Mouse (Mus musculus) left cerebral cortex, postnatal 25 days (tissue): ENCODE data around the gene Uchl5. TPM values are rescaled to one million over a fixed set of nuclear protein-coding genes. Genes with fewer than 3 reads are reported as not detected.

Experiments
- DNase-seq, 2 experiments: peaks; one replicate each; pipeline ENCODE4 v3.0.0; 2022; ENCODE audit warnings: low spot score in 2 of 2, mixed read lengths in 1 of 2
- intact Hi-C: fragments of 180-260 bp; cut with DNase I; formaldehyde crosslinking; loops from one replicate; pipeline ENCODE4 v1.15.1; 2025
- total RNA-seq, 2 experiments: library from RNA; stranded (reverse); gene quantifications; 2 replicates each; pipeline ENCODE4 v1.2.3; 2021

Uchl5 gene
- total RNA-seq, 2 experiments from 2014 or later = 41.2 to 43.1 TPM

DNA sequence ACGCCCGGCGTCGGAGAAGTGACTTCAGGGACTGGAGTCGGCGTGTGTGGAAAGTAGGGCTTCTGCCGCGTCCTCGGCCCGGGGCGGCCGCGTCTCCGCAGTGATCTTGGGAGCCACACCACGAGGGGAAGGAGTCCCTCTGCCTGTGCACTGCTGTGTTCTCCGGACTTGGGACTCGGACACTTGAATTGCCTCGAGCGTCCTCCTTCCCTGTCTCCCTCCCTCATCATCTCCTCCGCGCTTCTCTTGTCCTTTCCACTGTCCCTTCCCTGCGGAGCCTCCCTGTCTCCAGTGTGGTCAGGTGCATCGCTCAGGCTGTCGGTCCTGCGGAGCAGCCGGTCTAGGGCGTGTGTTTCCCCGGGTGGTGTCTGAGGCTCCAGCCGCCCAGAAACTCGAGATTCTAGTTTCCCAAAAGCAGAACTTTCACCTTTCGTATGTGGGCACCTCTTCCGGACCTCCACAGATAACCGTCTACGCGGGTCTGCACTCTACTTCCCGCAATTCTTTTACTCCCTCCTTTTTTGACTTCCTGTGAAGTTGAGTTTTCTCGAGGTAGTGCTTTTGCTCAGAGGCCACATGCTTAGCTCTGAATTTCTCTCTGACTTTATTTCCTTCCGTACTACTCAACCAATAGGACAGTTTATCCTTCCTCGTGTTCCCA, 616 bp downstream of the Uchl5 start:
- DNase-seq = peak in 1 of 2 experiments; percentile 28
- intact Hi-C loops = no loop called here

DNA sequence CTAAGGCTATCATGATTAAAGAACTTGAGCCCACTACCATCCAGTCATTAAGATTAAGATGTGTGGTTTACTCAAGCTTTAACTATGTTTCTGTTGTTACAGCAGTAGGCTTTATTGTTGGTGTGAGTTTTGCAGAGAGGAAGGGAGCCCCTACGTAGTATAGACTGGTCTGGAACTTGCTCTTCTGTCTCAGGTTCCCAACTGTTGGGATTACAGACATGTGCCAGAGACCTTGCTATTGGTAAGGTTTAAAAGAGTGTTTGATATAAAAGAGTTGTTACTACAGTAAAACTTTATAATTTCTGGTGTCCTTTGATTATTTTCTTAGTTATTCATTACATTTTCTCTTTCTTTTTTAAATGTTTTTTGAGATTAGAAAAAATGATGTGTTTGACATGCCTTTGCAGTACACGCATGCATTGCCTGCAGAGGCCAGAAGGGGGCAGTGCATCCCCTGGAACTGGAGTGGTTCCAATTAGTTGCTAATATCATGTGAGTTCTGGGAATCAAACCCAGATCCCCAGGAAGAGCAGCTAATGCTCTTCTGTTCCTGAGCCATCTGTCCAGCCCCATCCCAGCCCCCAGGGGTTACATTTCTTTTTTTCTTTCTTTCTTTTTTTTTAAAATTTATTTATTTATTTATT, 11.6 kb downstream of the Uchl5 start:
- intact Hi-C loops = no loop called here
- no peak for DNase-seq

DNA sequence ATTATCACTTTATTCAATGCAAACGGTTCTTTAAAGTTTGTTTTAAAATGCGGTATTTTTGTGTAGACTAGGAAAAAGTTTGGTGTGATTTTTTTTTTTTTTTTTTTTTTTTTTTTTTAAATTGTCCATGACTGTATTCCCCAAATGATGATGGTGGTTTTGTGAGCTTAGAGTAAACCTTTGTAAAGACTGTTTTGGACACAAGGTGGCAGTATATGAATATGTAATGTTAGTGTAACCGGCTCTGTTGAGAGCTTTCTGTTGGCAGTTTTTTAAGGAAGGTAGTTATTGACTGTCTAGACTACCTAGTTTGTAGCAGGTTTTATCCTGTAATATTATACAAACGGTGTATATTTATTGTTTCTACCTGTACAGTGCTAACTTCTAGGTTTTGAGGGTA, 26.5 kb downstream of the Uchl5 start:
- intact Hi-C loops = loop anchor here (2.0 to 5.0 kb wide), 2 partner anchors 203 to 394 kb away; no protein-coding TSS in a partner anchor

DNA sequence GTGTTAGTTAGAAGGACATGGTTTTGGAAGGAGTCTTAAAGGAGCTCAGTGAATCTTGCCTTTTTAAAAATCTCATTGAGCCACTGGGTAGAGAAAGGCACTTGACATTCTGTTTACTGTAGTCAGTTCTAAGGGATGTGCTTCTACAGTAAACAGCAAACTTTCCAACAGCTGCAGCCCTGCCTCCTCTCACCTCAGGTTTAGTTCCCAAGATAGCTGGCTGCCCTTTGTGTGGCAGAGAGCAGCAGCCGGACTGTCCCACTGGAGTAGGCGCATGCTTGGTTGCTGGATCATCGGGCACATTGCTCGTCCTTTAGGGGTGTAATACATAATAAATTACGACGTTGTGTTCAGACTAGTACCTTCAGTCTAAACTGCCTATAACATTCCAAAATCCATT, 32.0 kb downstream of the Uchl5 start:
- no peak for DNase-seq
- intact Hi-C loops = no loop called here

More for the DNA sequence above, 26.5 kb downstream of the Uchl5 start:
- DNase-seq = peak; percentile 38 to 82

DNA sequence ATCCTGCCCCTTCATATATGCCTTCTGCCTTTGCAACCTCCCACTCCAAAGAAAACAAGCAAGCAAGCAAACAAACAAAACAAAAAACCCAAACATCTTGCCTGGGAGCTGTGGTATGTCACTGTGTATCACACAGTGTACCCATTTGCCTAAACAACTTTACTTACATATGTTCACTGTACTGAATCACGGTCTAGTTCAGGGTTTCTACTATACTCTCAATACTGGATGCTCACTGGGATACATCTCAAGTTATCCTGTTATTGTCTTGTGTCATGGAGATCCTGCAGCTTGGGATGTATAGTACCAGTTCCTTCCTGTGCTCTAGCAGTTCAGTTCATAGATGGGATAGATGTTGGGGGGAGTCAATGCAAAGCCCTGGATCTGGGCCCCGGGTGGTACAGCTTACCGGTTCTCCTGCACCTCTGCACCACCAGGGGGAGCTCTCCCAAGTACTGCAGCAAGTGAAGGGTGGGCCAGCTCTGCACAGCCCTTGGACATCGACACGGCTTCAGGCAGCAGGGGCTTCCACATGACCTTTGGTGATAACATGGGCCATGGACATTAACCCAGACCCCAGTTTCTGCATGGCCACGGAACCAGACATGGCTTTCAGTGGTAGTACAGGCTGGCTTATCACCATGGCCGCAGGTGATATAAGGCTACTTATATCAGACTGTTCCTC, 36.7 kb downstream of the Uchl5 start:
- intact Hi-C loops = loop anchor here (1.0 kb wide), 1 partner anchor 190 kb away; the partner anchor contains the start of gene Rgs2
- DNase-seq = peak; percentile 68 to 70

DNA sequence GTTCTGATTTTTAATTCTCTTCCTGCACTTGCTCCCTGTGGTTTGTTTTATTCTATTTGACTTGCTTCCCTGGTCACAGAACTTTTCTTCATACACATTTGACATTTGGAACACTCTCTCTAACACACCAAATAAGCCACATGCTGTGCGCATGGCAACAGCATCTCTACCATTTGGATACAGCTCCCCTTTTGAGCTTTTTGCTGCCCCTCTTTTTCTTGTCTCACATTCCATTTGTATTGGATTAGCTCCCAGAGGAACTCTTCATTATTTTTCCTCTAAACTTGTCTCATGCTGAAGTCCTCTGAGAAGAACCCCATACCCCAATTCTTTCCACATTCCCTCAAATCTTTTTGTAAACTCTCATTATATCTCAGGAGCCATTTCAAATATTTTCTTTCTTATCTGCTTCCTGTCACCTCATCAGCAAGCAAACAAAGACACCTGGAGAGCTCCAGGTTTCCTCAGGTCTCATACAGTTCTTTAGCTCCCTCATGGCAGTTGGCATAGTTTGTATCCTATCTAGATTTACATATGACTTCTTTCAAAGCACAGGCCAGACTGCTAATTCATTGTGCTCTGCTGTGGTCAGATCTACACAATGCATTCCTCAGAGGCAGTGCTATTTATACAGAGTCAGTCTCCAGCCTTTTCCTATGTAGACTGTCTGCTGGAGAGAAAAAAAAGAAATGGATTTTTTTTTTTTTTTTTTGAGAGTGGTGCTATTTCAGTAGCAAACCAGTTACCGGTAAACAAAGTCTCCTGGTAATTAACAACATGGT, 43.2 kb downstream of the Uchl5 start:
- intact Hi-C loops = loop anchor here (5.0 kb wide), 1 partner anchor 387 kb away; no protein-coding TSS in a partner anchor
- no peak for DNase-seq

DNA sequence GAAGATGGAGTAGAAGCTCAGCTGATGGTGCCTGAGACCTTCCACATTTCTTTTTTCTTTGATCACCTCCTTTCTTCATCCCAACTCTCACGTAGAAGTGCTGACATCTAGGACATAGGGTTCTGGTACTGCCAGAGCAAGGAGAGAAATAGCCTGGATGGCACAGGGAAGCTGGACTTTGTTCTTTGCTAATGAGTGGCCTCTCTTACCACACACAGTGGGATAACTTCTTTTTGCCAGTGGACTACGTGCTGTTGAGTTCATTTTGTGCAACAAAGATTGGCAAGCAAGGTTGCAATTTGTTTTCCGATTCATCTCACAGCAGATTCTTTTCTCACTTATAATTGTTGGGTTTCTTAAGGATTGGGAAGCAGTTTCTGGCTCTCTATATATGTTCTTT, 45.6 kb downstream of the Uchl5 start:
- DNase-seq = no peak
- intact Hi-C loops = loop anchor here (5.0 kb wide), 1 partner anchor 385 kb away; no protein-coding TSS in a partner anchor

DNA sequence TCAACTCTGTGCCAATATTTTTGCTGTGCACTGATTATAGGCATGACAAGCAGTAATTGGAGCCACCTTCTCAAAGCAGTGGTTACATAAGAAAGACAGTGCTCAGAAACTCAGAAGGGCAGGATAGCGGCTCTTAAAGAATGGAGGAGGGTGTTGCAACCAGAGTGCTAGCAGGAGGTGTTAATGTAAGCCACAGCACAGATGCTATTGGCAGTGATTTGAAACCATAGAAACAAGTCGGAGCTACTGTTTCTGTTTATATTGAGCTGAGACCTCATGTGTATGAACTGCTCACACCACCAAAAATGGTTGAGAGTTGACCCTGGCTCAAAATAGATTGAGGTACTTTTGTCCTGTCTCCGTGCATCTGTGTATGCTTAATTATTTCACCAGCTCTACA, 53.6 kb downstream of the Uchl5 start:
- peak; percentile 37 to 86 for DNase-seq
- intact Hi-C loops = loop anchor here (1.0 kb wide), 1 partner anchor 74 kb away; no protein-coding TSS in a partner anchor

DNA sequence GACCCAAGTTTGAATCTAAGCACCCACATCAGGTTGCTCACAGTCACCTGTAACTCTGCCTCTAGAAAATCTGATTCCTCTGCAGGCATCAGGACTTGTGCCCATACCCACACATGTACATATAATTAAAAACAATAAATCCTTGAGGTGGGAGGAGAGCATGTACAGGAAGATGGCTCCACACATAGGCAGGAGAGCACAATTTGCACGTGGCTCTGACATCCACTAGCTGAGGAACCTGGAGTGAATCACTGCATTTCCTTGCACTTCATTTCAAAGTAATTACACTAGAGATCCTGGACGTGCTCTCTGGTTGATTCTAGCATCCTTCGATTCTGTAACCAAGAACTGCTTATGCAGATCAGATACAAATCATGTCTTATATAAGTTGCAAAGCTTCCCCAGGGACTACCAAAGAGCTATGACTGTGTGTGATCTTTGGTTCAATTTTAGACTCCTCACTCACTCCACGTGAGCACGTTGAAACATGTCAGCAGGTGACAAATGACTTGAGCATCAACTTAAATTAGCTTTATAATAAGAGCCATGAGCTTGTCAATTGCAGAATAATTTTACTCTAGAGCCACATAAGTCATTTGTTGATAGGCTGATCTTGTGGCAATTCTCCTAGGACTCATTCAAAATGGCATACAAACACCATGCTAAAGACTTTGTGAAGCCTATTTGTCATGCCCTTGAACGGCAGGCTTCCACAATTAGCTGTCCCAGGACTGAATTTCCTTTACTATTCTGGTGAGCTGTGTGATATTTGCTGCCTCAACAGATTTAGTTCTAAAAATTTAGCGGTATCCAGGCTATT, 59.5 kb downstream of the Uchl5 start:
- intact Hi-C loops = no loop called here
- peak in 1 of 2 experiments; percentile 5 for DNase-seq

DNA sequence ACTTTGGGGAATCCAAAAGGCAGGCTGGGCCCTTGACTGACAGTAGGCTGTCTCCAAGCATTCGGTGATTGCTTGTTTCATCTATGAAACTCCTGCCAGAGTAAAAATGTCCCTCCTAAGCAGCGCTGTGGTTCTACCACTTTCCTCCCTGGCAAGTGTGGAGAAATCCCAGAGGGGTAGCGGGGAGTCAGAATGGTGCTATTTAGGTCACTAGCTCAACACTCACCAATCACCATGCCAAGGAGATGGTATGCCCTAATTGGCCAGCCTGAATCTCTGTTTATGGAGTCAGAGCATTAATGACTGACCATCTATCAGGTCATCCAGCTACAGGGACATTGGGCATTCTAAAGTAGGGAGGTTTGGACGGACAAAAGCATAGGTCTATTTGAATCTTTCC, 60.6 kb downstream of the Uchl5 start:
- intact Hi-C loops = no loop called here
- DNase-seq = no peak

DNA sequence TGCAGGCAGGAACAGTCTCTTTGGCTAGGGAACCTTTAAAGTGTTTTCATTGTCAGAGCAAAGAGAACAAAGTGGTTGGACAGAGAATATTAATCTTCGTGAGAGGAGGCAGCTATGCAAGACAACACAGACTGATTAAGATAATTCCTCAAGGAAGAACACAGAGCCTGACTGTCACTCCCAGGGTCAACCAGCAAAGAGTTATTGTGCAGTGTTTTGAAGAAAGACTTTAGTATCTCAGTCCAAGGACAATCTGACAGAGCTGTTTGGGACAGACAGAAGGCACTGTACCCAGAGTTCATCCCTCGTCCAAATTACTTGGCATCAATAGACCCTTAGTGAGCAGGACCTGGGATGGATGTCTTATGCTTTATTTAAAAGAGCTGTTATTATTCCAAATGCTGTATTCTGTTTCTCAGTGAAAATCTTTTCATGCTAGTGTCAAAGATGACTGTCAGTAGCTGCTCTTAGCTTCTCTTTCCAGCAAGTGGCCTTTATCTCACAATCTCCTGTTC, 61.9 kb downstream of the Uchl5 start:
- intact Hi-C loops = no loop called here

DNA sequence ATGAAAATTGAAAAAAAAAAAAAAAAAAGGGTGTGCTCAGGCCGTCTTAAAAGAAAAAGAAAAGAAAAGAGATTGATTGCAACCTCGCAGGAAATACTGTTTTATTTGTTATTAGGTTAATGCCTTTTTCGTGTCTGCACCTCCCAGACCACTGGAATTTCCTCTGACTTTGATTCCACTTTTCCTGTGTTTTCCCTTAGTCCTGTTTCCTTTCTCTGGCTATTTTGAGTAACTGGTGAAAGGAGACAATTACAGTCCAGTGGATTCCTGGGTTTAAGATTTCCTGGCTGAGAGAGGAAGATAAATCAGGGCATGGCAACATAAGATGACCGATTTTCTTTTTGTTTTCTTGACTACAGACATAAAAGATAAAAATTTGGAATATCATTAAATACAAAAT, 75.3 kb downstream of the Uchl5 start:
- no peak for DNase-seq
- intact Hi-C loops = no loop called here

More for the DNA sequence above, 61.9 kb downstream of the Uchl5 start:
- DNase-seq = no peak

DNA sequence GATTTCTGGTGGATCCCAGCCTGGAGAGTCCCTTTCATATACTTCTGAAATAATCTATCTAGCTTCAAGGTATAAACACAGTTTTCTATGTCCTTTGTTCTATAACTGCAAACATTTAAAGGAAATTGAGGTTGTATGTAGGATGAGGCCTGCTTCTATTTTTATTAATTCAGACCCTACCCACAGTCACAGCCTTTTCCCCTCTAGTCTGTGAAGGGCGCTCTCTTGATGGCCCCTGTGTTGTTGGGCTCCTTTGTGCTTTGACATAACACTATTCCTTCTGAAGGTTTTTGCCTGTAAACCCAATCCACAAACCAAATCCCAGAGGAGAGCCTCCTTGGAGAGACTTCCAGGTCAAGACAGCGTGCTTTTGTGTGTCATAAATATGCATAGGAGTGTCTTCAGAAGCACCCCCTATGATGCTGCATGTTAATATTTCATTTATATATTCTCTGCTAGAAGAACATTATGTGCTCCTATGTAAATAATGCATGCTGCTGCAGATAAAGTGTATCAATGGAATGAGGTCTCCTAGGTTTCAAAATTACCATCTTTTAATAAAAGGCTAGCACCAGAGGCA, 75.8 kb downstream of the Uchl5 start:
- intact Hi-C loops = no loop called here
- no peak for DNase-seq

DNA sequence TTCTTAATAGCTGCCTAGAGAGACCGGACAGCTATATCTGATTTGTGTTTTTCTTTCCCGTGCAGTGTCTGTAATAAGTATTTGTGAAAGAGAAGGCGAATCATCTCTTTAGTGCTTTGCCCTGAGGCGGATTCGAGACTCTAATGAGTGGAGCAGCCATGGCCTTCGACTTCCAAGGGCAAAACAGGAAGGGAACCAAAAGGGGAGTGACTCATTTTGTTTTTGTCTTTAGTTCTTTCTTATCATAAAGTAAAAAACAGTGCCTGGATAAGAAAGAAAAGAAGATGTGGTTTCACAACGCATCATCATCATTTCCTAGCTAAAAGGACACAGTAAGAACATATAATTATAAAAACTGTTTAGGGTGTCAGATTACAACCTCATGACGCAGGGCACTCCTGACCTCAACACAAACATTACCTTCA, 76.6 kb downstream of the Uchl5 start:
- no peak for DNase-seq
- intact Hi-C loops = no loop called here

DNA sequence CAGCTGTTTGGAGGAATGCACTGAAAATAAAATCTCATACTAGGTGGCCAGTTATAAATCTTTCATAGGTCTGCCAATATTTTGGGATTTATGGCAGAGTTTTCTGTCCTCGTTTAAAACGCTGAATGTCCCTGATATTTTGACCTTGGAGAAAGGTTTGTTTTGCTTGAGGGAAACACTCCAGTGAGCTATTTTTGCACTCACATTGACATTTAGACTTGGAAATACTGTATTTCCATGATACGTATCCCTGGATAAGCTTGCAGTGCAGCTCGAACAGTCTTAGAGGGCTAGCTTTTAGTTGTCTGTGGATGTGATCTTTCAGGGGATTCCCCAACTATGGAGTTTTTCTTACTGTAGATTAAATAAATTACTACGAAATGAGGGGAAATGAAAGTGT, 78.6 kb downstream of the Uchl5 start:
- intact Hi-C loops = no loop called here
- no peak for DNase-seq
